Mouse (Mus musculus) embryonic fibroblast, embryonic 13.5 days (primary cell): ENCODE results near the gene Cct8l1.

ENCODE experiments used
- CTCF ChIP-seq: IDR thresholded peaks from 2 replicates; pipeline ENCODE4 v1.5.1; 2011; ENCODE audit warnings: mild to moderate bottlenecking, control low read depth, low read length, moderate library complexity, borderline replicate concordance; ENCODE audit not compliant: insufficient read depth
- POLR2A ChIP-seq: IDR thresholded peaks from 2 replicates; pipeline ENCODE4 v1.6.1; 2011; ENCODE audit warnings: low read depth, mild to moderate bottlenecking, control low read depth, low read length, moderate library complexity

DNA sequence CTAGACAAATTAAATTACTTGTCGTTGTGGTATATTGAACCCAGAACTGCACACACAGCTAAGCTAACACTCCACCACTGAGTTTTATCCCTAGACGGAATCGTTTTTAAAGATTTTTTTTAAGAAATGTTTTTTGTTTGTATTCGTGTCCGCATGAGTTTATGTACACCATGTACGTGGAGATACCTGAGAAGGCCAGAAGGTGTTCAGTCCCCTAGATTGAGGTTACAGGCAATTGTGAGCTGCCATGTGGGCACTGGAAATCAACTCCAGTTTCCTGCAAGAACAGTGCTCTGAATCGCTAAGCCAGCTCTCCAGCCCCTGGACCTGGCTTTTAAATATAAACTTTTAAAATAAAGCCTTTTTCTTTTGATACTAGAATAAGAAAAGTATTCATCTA is 15.2 kb upstream of the Cct8l1 start:
- TF ChIP-seq CTCF = no peak
- no peak for TF ChIP-seq POLR2A
